Mouse (Mus musculus) left cerebral cortex, adult 18-20 months (tissue): ENCODE data around the gene Ppp1ca. TPM values are rescaled to one million over a fixed set of nuclear protein-coding genes. Genes with fewer than 3 reads are reported as not detected.
A peak's percentile ranks its signal among the peaks of the same experiment; 100 is the strongest.

Source experiments
- DNase-seq, 2 experiments: peaks; one replicate each; pipeline ENCODE4 v3.0.0; 2021 to 2022; ENCODE audit warnings: low spot score in 2 of 2, mixed read lengths in 1 of 2
- total RNA-seq, 2 experiments: library from RNA; stranded (reverse); gene quantifications; 2 replicates each; pipeline ENCODE4 v1.2.3; 2021

Ppp1ca gene
- total RNA-seq, 2 experiments from 2014 or later, result 303 to 333 TPM

DNA sequence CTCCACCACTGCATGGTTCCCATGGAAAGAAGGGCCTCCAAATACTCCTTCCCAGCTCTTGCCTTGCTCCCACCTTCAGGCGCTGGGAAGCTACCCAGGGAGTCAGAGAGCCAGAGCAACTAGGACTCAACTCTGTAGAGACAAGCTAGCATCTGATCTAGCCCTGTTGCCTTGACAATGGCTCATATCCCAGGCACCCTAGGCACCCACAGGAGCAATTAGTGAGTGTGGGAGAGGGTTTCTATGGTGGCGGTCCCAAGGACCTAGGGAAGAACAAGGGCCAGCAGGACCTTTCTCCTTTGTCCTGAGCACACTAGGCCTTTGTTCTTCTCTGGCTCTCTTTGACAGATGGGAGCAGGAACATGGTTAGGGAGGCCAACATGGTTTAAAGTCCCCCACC, 8.2 kb upstream of the Ppp1ca start:
- DNase-seq, result no peak

DNA sequence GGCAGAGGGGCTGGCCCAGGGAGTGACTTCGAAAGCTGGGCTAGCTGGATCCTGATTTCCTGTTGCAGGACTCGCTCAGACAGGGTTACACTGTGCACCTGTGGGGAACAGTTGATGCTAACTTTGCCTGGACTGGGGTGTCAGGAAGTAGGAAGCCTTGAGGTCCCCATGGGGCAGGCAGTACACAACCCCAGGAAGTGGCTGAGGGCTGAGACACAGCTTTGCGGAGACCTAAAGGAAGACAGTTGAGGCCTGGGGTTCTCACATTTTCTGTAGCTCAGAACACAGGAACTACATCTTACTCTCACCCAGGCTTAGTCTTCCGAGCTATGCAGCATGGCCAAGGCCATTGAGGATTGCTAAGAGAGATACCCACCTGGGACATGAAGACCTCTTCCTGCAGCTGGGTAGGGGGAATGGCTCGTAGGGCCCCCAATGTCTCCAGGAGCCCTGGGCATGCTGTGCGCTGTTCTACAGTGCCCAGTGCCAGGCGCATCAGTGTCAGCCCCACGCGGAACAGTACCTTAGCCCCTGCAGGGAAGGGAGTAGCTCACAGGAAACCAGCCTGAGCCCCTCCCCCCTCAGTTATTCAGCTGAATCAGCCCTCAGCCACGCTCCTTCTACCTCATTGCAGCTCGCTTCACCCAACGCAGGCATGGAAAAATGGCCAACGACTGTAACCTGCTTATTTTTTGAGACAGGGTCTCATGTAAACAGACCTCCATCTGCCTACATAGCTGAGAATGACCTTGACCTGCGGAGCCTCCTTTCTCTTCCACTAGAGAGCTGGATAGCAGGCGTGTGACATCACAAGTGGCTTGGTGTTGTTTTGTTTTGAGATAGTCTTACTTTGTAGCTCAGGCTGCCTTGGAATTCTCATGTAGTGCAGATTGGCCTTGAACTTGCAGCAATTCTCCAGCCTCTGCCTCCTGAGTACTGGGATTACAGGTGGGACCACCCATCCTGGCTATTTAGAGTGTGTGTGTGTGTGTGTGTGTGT, 6.6 kb upstream of the Ppp1ca start:
- DNase-seq, result no peak

DNA sequence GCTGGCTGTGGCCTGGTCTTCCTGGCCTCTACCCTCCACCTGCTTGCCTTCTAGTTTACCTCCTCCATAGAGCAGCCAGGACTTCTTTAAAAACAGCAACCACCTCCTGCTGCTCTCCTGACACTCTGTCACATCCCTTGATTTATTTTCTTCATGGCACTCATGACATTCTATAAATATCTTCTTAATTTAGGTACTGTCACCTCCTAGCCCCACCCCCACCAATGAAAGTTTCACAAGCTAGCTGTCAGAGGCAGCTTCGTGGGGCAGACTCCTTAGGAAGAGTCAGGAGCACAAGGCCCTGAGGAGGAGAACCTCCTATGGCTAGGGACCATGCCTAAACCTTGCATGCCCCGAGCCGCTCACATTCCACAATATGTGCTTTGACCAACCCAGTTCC, 4.6 kb upstream of the Ppp1ca start:
- no peak for DNase-seq

DNA sequence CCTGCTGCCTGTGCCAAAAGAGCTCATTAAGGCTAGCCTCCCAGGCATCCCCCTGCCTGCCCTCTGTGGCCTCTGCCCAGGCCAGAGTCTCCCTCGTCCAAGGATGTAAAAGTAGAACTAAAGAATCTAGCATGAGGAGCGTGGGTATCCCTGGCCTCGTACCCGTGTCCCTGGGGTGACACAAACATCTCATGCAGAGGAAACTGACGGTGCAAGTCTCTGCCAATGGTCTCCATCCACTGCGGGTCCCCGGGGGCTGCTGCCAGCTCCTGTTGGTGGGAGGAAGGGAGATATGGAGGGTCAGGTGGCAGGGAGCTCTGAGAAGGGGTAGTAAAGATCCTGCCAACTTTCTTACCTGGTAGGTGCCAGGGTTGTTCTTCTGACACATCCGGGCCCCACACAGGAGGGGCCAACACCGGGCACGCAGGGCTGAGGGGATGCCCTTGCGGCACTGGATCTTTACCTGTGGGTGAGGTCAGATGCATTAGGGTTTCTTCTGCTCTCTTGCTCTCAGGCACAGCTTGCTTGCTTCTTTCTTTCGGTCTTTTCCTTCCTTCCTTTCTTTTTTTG, 2.7 kb upstream of the Ppp1ca start:
- DNase-seq, result no peak

DNA sequence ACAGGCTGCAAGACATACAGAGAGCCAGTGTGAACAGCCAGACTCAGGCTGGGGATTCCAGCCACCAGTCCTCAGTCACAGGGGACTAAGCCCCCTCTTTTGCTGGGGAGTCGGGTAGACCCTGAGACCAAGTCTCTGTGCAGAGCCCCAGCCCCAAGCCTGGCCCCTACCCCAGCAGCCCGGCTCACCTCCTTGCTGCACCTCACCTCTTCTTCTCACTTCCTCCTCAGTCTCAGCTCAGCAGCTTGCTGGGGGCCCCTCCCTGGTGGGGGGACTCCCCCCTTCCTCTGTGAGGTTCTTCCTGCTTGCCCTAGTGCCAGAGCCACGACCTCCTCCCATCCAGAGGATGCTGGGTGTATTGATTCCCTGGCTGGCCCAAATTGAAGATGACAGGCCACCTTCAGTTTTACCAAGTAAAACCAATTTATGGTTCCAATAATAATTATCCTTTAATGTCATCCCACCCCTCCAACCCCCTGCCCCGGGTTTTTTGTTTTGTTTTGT, 982 bp upstream of the Ppp1ca start, which contains the start of gene Tbc1d10c:
Tbc1d10c (minus strand) TSS at position 454 of the 504 bp plus-strand sequence.
- no peak for DNase-seq

DNA sequence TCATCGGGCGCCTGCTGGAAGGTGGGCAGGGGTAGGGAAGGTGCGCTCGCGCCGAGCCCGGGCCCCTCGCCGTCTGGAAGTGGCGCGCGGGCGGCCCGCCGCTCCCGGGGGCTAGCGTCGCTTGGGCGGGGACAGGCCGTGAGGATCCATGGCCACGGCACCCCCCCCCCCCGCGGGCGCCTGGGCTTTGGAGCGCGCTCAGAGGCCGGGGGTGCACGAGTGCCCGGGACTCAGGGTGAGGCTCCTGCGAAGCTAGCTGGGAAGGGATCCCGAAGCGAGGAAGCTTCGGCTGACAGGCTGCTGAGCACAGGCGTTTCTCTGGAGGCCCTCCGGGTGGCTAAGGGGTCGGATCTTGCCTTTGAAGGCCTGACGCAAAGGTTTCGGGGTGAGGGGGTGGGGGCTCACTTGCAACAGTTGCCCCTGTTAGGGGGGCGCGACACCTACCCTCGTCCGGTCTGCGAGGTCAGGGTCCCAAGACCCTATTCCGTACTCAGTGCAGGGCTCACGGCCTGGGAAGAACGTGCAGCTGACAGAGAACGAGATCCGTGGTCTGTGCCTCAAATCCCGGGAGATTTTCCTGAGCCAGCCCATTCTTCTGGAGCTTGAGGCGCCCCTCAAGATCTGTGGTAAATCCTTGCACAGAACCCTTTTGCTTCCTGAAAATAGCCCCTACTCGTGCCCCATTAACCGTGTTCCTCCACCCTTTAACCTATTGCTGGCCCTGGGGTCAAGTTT, 553 bp downstream of the Ppp1ca start:
- no peak for DNase-seq

DNA sequence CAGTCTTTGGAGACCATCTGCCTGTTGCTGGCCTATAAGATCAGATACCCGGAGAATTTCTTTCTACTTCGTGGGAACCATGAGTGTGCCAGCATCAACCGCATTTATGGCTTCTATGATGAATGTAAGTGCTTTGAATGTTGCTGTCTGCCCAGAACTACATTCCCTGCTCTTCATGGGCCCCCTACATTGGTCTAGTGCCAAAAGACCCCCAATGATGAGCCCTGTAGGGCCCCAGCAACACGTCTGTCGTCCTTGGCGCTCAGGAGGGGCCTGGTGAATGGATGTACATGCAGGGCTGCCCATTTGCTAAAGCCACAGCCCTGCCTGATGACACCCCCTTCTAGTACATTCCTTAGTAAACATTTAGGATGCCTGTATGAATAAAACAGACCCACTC, 1.3 kb downstream of the Ppp1ca start:
- no peak for DNase-seq

DNA sequence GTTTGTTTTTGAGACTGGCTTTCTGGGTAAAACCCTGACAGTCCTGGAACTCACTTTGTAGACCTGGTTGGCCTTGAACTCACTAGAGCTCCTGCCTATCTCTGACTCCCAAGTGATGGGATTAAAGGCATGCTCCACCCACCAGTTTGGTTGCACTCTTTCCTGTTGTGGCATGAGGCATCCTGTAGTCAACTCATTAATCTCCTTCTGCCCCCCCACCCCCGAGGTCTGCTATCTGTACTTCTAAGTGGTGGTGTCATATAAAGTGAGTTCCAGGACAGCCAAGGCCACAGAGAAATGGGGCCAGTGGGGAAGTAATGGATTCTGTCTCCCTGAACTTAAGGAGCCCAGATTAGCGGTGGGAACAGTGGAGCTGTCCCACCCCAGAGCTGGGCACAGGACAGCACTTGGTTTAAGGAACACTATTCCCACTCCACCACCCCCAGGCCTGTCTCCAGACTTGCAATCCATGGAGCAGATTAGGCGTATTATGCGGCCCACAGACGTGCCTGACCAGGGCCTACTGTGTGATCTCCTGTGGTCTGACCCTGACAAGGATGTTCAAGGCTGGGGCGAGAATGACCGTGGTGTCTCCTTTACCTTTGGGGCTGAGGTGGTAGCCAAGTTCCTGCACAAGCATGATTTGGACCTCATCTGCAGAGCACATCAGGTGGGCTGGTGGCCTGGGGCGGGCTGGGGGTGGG, 2.3 kb downstream of the Ppp1ca start:
- DNase-seq, result no peak

DNA sequence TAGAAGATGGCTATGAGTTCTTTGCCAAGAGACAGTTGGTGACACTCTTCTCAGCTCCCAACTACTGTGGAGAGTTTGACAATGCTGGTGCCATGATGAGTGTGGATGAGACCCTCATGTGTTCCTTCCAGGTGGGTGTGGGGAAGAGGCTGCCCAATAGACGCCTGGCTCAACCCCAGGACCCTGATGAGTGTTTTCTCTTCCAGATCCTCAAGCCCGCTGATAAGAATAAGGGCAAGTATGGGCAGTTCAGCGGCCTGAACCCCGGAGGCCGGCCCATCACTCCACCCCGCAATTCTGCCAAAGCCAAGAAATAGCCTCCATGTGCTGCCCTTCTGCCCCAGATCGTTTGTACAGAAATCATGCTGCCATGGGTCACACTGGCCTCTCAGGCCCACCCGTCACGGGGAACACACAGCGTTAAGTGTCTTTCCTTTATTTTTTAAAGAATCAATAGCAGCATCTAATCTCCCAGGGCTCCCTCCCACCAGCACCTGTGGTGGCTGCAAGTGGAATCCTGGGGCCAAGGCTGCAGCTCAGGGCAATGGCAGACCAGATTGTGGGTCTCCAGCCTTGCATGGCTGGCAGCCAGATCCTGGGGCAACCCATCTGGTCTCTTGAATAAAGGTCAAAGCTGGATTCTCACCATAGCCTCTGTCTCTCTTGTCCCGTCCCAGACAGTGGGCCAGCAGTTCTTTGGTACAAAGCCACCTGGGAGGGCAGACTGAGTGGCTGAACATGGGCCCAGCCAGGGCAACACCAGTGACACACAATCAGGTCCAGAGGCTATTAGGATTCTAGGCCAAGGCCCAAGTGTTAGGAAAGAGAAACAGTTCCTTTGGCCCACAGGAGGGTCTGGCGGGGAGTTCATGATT, 3.1 kb downstream of the Ppp1ca start:
- DNase-seq, result no peak

DNA sequence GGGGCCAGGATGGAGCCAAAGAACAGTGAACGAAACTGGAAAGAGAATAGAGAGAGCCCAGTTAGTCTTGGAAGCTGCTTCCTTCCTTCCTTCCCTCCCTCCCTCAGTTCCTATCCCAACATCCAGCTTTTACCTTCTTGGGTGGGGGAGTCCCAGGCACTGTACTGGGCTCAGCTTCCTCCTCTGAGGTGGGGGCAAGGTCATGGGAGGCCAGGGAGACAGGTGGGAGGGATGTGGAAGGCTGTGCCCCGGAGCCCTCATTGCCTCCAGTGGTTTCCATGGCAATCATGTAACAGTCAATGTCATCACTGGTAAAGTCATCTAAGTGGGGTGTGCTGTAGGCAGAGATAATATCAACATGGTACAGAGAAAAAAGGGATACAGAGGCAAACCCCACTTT, 4.2 kb downstream of the Ppp1ca start:
- no peak for DNase-seq

DNA sequence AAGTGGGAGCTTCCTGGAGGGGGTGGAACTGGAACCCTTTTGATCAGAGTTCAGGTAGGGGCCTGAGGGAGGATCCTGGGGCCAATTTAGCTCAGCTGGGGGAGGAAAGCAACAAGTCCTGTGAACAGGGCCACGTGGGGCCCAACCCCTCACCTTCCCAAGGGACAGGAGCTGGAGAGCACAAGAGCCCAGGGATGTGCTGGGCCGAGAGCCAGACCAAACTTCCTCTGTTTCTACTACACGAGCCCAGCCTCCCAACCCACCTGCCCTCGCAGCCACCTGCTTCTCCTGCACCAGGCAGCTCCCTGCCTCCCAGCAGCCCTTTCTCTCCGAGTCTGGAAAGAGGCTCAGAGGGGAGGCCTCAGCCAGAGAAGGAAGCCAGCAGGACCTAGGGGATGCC, 4.7 kb downstream of the Ppp1ca start:
- peak in 1 of 2 experiments; percentile 23 for DNase-seq

DNA sequence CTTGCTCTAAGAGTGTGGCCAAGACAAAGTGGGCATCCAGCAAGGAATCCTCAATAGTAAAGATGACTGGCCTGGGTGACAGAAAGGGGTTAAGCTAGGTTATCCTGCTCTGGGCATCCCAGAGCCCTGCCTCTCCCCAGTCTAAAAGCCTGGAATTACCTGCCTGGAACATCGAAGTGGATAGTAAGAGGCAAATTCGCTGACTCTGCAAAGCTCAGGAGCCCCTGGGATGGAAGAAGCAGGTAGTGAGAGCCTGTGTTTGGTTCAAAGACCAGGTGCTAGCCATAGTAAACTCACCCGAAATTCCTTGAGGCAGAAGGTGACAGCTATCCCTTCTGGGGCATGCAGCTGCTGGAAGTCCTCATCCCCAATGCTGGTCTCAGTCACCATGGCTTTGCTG, 5.3 kb downstream of the Ppp1ca start:
- no peak for DNase-seq

DNA sequence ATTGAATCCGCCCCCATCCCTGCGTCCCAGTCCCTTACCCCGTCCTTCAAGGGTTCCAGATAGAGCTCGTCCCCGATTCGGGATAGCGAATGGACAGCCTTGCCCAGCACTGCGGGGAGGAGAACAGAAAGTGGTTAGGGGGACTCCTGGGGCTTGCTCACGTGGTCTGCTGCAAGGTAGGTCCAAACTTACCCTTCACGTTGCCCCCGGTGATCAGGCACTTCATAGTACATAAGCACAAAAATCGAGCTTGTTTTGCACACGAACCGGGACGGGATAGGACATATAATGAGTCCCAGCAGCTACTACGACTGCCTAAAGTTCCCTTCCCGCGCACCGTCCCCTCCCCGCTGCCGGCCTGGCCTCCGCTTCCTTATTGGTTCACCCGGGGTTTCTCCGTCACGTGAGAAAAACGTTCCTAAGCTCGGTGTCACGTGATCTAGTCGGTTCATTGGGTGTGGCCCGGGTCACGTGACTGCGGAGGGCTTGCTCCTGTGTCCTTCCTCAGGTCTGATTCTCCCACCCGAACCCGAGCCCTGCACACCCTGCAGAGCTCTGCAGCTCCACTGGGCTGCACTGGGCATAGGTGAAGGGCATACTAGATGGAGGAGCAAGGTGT, 9.5 kb downstream of the Ppp1ca start, which contains the start of gene Rad9a:
Rad9a (minus strand) TSS at position 372 of the 619 bp plus-strand sequence.
- peak; percentile 95 to 97 for DNase-seq

DNA sequence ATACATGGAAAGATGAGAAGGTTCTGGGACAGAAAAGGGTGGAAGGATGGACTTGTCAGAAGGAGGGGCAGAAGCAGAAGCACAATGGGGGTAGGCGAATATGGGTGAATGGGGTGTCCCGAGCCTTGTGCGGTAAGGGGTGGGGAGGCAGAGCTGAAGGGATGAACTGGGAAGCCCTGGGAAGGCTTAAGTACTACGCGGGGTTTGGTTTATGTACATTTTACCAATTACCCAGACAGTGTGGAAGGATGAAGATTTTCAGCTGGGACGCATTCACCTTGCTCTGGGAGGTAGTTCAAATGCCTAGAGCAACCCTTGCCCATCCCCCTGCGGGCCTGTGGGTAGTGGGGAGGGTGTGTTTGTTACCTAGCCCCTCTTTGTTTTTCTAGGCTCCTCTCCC, 10.3 kb downstream of the Ppp1ca start:
- DNase-seq, result no peak

DNA sequence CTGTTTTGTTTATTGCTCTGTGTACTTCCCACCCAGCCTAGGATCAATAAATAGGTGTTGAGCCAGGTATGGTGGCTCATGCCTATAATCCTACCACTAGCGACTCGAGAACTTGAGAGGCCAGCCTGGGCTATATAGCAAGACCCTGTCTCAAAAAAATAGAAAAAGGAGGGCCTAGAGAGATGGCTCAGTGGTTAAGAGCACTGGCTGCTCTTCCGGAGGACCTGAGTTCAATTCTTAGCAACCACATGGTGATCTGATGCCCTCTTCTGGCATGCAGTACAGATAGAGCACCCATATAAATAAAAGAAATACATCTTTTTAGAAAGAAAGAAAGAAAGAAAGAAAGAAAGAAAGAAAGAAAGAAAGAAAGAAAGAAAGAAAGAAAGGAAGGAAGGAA, 11.3 kb downstream of the Ppp1ca start:
- no peak for DNase-seq

DNA sequence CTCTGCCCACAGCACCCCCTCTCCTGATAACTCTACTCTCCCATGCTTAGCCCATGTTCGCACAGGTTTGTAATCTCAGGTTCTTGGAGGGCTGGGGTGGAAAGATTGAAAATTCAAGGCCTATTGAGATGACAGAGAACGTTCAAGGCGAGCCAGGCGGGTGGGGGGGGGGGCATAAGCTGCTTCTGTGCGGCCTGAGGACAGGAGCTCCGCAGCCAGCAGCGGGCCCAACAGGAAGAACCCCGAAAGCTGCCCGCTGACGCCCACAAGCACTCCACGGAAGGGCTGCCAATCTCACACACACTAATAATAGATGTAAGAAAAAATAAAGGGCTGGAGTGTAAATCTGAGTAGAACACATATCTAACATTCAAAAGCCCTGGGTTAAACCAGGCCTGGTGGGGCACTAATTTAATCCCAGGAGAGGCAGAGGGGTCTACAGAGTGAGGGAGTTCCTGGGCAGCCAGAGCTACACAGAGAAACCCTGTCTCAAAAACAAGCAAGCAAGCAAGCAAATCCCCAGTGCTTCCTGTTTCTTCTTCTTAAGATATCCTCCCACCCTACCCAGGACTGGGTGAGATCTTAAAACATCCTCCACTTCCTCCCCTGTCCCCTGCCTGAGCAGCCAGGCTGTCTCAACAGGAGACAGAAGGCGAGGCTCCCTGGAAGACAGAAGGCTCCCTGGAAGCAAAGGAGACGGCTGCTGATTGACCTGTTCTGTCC, 11.9 kb downstream of the Ppp1ca start:
- DNase-seq, result no peak

DNA sequence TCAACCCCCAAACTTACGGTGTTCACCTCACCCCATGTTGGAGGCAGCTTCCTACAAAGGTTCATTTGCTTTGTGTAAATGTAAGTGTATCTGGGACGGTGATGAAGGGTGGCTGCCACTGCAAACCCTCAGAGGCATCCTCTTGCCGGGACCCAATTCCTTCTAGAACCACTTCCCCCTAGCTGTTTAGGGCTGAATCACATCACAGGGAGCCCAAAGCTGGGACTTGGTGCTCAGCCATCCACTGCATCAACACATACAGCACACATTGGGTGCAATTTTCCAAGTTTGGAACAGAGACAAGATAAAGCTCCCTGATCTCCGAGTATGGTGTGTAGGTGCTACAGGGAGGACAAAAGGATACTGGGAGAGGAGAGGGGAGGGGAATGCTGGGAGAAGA, 13.0 kb downstream of the Ppp1ca start:
- no peak for DNase-seq

DNA sequence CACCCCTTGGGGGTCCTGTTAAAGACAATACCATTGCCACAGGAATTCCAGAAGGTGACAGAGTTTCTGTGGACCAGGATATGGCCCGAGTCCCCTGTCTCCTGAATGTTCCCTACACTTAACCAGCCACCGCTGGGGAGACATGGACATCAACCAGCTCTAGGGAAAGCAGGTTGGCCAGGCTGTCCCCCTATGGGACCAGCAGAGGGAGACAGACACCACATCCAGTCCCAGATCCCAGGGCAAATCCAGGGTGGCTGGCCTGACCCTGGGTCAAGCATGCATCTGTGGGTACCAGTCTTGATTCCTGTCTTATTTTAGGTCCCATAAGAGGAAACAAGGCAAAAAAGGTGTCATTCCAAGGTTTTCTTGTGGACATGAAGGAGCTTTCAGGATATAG, 15.1 kb downstream of the Ppp1ca start:
- peak; percentile 56 to 64 for DNase-seq

DNA sequence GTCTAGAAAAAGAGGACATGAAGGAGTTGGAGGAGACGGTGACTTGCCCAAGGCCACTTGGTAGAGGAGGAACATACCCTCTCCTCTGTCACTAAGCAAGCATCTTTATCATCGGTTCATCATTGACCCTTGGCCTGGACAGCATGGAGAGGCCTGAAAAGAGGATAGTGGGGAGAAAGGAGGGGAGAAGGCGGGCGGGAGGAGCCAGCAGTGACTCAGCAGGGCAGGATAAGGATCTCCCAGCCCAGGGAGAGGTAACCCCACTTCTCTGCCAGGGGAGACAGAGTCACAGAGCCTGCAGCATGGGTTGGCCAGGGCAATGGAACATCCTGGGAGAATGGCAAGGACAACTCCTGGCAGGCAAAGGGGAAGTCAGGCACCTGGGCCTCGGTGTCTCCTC, 16.7 kb downstream of the Ppp1ca start:
- DNase-seq, result no peak
